Mouse (Mus musculus) limb, embryonic 15.5 days (tissue): ENCODE results near the gene Rnf216. TPM values are rescaled to one million over a fixed set of nuclear protein-coding genes. Genes with fewer than 3 reads are reported as not detected.

Source experiments
- ATAC-seq: fragments of 200-750 bp; cut with Nextera tagmentation; 2 replicates; pipeline ENCODE4 v1.8.0; 2017; ENCODE audit warnings: low read depth, moderate TSS enrichment; ENCODE audit not compliant: insufficient number of reproducible peaks, low FRiP score, low TSS enrichment
- H3K27ac ChIP-seq: fragments of 300-500 bp; sonication (generic); 2 replicates; pipeline ENCODE4 v1.5.1; 2015; ENCODE audit warnings: moderate library complexity, mild to moderate bottlenecking, inconsistent platforms
- H3K27me3 ChIP-seq: fragments of 300-500 bp; sonication (generic); 2 replicates; pipeline ENCODE4 v1.6.1; 2015; ENCODE audit warnings: inconsistent platforms
- H3K36me3 ChIP-seq: fragments of 300-500 bp; sonication (generic); 2 replicates; pipeline ENCODE4 v1.6.1; 2015; ENCODE audit warnings: inconsistent platforms
- H3K4me1 ChIP-seq: fragments of 300-500 bp; sonication (generic); 2 replicates; pipeline ENCODE4 v1.6.1; 2015; ENCODE audit warnings: inconsistent platforms
- H3K4me2 ChIP-seq: fragments of 300-500 bp; sonication (generic); 2 replicates; pipeline ENCODE4 v1.6.1; 2015; ENCODE audit warnings: mild to moderate bottlenecking, inconsistent platforms
- H3K4me3 ChIP-seq: fragments of 300-500 bp; sonication (generic); 2 replicates; pipeline ENCODE4 v1.5.1; 2015; ENCODE audit warnings: mild to moderate bottlenecking, inconsistent platforms
- H3K9ac ChIP-seq: fragments of 300-500 bp; sonication (generic); 2 replicates; pipeline ENCODE4 v1.6.1; 2015; ENCODE audit warnings: inconsistent platforms
- H3K9me3 ChIP-seq: fragments of 300-500 bp; sonication (generic); 2 replicates; pipeline ENCODE4 v1.6.1; 2016; ENCODE audit warnings: inconsistent platforms
- WGBS: fragments of 180-500 bp; shearing (Covaris S2); methylation state at CpG from one replicate; pipeline ENCODE4 v1.1.7; 2015; 5-methylcytosine and 5-hydroxymethylcytosine counted together
- polyA plus RNA-seq: library from polyadenylated mRNA; unstranded; fragments of >200 nt; fragmentation: Nextera tagmentation; extraction: Ambion mirVana; gene quantifications from 2 replicates; pipeline ENCODE4 v1.2.1, GENCODE M21; 2015

Rnf216 gene
- polyA plus RNA-seq, 1 experiment from 2014 or later: 40.4 TPM

DNA sequence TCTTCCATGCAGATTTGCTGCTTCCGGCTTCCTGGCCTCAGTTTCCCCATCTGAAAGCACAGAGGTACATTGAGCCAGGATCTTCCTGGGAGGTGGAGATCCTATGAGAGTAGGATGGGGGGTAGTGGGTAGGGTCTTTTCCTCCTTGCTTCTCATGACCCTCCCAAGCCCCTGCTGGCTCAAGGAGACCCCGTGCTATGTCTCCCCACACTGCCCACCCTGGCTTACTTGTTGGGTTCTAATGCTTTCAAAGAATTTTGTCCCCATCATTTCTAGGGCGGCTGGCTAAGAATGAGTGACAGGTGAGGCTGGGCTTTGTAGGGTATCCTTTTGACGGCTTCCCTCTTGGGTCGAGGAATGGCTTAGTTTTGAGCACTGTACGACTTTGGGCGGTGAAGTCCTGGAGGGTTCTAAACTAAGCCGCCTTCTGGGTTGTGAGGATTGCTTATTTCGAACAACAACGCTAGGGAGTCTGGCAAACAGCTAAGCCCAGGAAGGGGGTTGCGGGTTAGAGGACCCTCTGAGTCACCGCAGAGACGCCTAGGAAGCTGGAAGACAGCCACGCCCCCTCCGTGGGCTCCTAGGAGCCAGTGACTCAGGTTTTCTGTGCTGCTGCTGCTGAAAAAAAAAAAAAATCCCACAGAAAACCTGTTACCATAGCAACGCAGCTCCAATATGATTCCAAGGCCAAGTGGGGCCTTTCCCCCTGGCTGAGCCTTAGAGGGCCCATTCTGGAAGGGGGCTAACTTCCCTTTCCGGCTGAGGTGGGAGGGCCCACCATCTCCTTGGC, 148.9 kb downstream of the Rnf216 start:
- H3K27ac ChIP-seq: peak overlapping the region; percentile 98
- H3K4me1 ChIP-seq: peaks cover 48% of the 10 kb centered on the region
- H3K4me2 ChIP-seq: peak overlapping the region; percentile 89
- ATAC-seq: no peak
- H3K4me3 ChIP-seq: peak overlapping the region; percentile 78
- H3K27me3 ChIP-seq: no peaks in the 10 kb centered on the region
- no peaks in the 10 kb centered on the region for H3K9me3 ChIP-seq
- peak overlapping the region; percentile 39; the same call in 1 of the 2 replicates for H3K9ac ChIP-seq
- WGBS: 27% methylated on average over 17 of the region's 17 CpGs
- H3K36me3 ChIP-seq: peaks cover 21% of the 10 kb centered on the region

DNA sequence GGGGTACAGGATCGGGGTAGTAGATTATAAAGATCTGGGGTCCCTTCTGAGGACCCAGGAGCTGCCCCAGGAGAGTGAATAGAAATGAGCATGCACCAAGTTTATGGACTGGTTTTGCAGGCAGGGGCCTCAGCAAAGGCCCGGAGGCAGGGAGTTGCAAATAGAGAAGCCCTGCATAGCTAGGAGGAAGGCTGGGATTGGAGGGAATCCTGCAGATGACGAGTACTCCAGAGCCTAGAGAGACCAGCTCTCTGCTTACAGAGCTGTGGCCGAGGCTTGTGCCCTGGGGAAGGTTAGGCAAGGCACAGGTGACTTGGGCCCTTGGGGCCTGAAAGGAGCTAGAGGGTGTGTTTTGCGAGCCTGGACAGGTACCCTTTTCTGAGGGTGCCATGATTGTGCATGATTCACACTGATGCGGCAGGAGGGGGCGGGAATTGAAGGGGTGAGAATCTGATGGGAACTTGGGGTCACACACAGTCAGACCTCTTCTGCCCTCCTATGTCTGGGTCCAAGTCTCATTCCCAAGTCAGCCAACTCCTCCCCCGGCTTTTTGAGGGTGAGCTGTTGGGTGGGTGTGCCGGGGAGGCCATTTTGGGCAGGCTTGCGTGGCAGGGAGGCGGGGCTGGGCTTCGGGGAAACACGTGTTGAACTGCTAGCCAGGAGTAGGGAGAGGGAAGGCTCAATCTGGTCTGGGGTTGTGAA, 149.6 kb downstream of the Rnf216 start:
- ATAC-seq: no peak
- whole genome bisulfite sequencing: 2% methylated on average over 13 of the region's 13 CpGs
- H3K4me1 ChIP-seq: peaks cover 49% of the 10 kb centered on the region

DNA sequence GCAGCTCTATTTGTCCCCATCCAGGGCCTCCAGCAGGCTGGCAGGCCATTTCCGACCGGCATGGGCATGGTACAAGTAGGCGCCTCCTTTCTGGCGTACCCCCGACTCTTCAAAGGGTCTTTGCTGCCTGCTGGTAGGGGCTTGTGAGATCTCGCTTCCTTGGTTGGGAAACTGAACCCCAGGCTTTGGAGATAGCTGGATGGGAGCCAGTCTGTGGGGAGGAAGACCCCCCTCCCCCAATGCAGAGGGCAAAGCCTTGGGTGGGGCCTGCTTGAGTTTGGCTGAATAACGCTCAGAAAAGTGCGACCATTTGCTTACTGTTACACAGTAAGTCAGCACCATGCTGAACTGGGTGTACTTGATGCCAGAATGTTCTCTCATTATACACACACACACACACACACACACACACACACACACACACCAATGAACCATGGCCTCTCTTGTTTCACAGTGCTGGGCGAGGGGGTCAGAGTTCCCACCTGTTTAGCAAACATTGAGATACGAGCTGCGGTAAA, 150.3 kb downstream of the Rnf216 start:
- Histone ChIP-seq H3K27me3 (no peaks in the 10 kb centered on the region), H3K4me2 (peak overlapping the region; percentile 89), H3K36me3 (peaks cover 10% of the 10 kb centered on the region)

More for the DNA sequence above, 149.6 kb downstream of the Rnf216 start:
- Histone ChIP-seq H3K27me3 (no peaks in the 10 kb centered on the region), H3K4me3 (peak overlapping the region; percentile 78), H3K9ac (peak overlapping the region; percentile 39), H3K9me3 (no peaks in the 10 kb centered on the region), H3K4me2 (peak overlapping the region; percentile 89), H3K36me3 (peaks cover 15% of the 10 kb centered on the region), H3K27ac (peak overlapping the region; percentile 98)

DNA sequence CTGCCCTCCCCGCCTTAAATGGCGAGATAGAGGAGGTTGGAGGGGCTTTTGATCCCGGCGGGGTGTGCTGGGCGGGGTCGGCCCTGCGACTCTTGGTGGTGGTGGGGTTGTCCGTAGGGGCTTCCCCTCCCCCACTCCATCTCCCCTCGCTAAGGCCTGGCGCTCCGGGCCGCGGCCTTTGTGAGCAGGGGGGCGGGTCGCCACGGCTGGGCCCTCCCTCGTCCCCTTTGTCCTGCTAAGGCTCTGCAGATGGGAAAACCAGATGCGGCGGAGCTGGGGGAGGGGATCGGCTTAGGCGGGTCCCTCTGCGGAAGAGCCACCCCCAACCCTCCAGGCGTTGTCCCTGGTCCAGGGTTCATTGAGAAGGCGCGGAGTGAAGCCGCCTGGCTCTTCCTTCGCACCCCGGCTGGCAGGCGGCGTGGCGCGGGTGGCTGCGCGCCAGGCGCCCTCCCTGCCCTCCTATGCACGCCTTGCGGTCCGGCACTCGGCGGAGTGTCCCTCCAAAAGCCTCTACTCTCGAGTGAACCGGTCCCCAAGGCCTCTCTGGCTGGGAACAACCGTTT, 150.8 kb downstream of the Rnf216 start:
- Histone ChIP-seq H3K4me2 (peak overlapping the region; percentile 89), H3K4me3 (peak overlapping the region; percentile 78), H3K4me1 (peaks cover 49% of the 10 kb centered on the region), H3K9ac (peak overlapping the region; percentile 85), H3K27me3 (no peaks in the 10 kb centered on the region), H3K27ac (peak overlapping the region; percentile 98), H3K9me3 (no peaks in the 10 kb centered on the region), H3K36me3 (peaks cover 10% of the 10 kb centered on the region)
- WGBS: under 1% methylated on average over 32 of the region's 43 CpGs
- ATAC-seq: peak; percentile 62

More for the DNA sequence above, 150.3 kb downstream of the Rnf216 start:
- Histone ChIP-seq H3K4me3 (peak overlapping the region; percentile 78), H3K4me1 (peaks cover 49% of the 10 kb centered on the region), H3K9ac (peak overlapping the region; percentile 85), H3K9me3 (no peaks in the 10 kb centered on the region), H3K27ac (peak overlapping the region; percentile 98)
- WGBS: 4% methylated on average over 11 of the region's 11 CpGs
- no peak for ATAC-seq

DNA sequence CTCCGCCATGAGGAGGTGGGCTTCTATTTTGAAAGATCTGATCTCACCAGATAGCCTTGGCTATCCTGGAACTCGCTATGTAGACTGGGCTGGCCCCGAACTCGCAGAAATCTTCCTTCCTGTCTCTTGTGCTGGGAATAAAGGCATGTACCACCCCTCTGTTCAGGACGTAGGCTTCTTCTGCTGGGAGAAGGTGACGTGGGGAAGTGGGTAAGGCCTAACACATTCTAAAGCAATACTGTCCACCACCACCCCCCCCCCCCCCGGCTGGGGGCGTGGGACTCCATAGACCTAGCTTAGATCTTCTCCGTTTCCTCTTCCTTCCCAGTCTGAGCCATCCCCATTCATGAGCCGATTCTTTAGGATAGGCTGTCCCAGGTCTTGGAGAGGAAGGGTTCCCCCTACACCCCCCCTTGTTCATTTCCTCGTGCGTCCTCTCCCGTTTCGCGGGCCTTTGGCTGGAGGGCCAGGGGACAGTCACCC, 151.4 kb downstream of the Rnf216 start:
- Histone ChIP-seq H3K9ac (peak overlapping the region; percentile 85), H3K4me3 (peak overlapping the region; percentile 78), H3K4me1 (peaks cover 49% of the 10 kb centered on the region), H3K4me2 (peak overlapping the region; percentile 89), H3K36me3 (peaks cover 7% of the 10 kb centered on the region), H3K27ac (peak overlapping the region; percentile 98), H3K27me3 (no peaks in the 10 kb centered on the region), H3K9me3 (no peaks in the 10 kb centered on the region)
- ATAC-seq: peak; percentile 46
- 2% methylated on average over 15 of the region's 15 CpGs for WGBS

- H3K4me2 ChIP-seq: peak overlapping the region; percentile 89
- ATAC-seq: no peak
- H3K4me3 ChIP-seq: peak overlapping the region; percentile 78
- peak overlapping the region; percentile 85 for H3K9ac ChIP-seq
- under 1% methylated on average over 59 of the region's 59 CpGs for WGBS
- H3K9me3 ChIP-seq: no peaks in the 10 kb centered on the region
- peak overlapping the region; percentile 98 for H3K27ac ChIP-seq
- H3K27me3 ChIP-seq: no peaks in the 10 kb centered on the region
- H3K4me1 ChIP-seq: peaks cover 43% of the 10 kb centered on the region
- peaks cover 1% of the 10 kb centered on the region; the same call in 1 of the 2 replicates for H3K36me3 ChIP-seq
These were observed 152.0 kb downstream of the Rnf216 start for GRCm38 (mm10) chr5:142960775-142961271.

- Histone ChIP-seq H3K4me3 (peak within 1 kb of the TSS; percentile 78), H3K27ac (peak within 1 kb of the TSS; percentile 98), H3K4me2 (peak within 1 kb of the TSS; percentile 89), H3K9ac (peak within 1 kb of the TSS; percentile 85), H3K9me3 (no peaks in the 10 kb centered on the region), H3K4me1 (peaks cover 39% of the 10 kb centered on the region), H3K27me3 (no peaks in the 10 kb centered on the region), H3K36me3 (no peaks in the 10 kb centered on the region)
- peak; percentile 68 for ATAC-seq
- WGBS: 8% methylated on average over 44 of the region's 44 CpGs
These were observed 152.9 kb downstream of the Rnf216 start, which contains the start of gene Fscn1 for GRCm38 (mm10) chr5:142959576-142960556. Gene Fscn1, plus strand, starts transcription at chr5:142960343.

GRCm38 (mm10) chr5:142959156-142959555, 153.6 kb downstream of the Rnf216 start:
- Histone ChIP-seq H3K9me3 (no peaks in the 10 kb centered on the region), H3K4me1 (peaks cover 32% of the 10 kb centered on the region), H3K4me3 (no peak overlapping the region), H3K27me3 (no peaks in the 10 kb centered on the region), H3K4me2 (no peak overlapping the region), H3K9ac (no peak overlapping the region), H3K27ac (no peak overlapping the region), H3K36me3 (no peaks in the 10 kb centered on the region)
- 58% methylated on average over 4 of the region's 4 CpGs for WGBS
- ATAC-seq: no peak

DNA sequence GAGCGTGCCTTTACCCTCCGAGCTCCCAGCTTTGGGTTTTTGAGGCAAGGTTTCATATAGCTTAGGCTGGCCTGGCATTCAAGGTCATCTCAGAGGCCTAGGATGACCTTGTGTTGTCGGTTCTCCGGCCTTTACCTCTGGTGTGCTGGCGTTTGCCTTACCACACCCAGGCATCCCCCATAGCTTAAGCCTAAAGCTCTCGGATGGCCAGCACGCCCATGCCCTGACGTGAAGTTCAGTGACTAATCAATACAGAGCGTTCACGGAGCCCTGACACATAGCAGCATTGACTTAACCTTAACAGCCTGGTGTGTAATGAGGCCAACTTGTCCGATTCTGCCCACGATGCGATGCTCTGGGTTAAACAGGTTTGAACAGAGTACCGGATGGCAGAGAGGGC, 154.3 kb downstream of the Rnf216 start:
- WGBS: 86% methylated on average over 14 of the region's 14 CpGs
- H3K9me3 ChIP-seq: no peaks in the 10 kb centered on the region
- no peak overlapping the region for H3K9ac ChIP-seq
- H3K27me3 ChIP-seq: no peaks in the 10 kb centered on the region
- no peak overlapping the region for H3K4me3 ChIP-seq
- no peak for ATAC-seq
- H3K36me3 ChIP-seq: no peaks in the 10 kb centered on the region
- H3K4me2 ChIP-seq: no peak overlapping the region
- no peak overlapping the region for H3K27ac ChIP-seq
- H3K4me1 ChIP-seq: peaks cover 25% of the 10 kb centered on the region

GRCm38 (mm10) chr5:142956956-142957703, 155.7 kb downstream of the Rnf216 start:
- H3K27me3 ChIP-seq: no peaks in the 10 kb centered on the region
- H3K4me3 ChIP-seq: no peak overlapping the region
- H3K9ac ChIP-seq: no peak overlapping the region
- no peaks in the 10 kb centered on the region for H3K9me3 ChIP-seq
- no peak for ATAC-seq
- no peaks in the 10 kb centered on the region for H3K36me3 ChIP-seq
- 65% methylated on average over 6 of the region's 6 CpGs for WGBS
- H3K4me2 ChIP-seq: no peak overlapping the region
- peaks cover 14% of the 10 kb centered on the region for H3K4me1 ChIP-seq
- H3K27ac ChIP-seq: no peak overlapping the region
